Mouse (Mus musculus): ENCODE results near the gene Fastkd1.
"Not testable (repeated sequence)": the region's sequence is repeated elsewhere in the genome, so short reads cannot be mapped to it uniquely, and the experiment has no call there.

The Fastkd1 gene

GRCm38 (mm10) chr2:69712981-69713625 is at the start of gene Fastkd1:
Gene Fastkd1 (minus strand): TSS chr2:69713516.
- in situ Hi-C loops (cut with MboI, MseI) = loop anchor here (5.0 kb wide), 1 partner anchor 66 kb away; the partner anchor contains the start of gene Bbs5

GRCm38 (mm10) chr2:69760980-69761379 is 47.7 kb upstream of the Fastkd1 start:
- in situ Hi-C loops (cut with MboI, MseI) = no loop called here

GRCm38 (mm10) chr2:69745091-69745490 is 31.8 kb upstream of the Fastkd1 start:
- in situ Hi-C loops (cut with MboI, MseI) = no loop called here

GRCm38 (mm10) chr2:69723519-69723825 is 10.2 kb upstream of the Fastkd1 start:
- in situ Hi-C loops (cut with MboI, MseI) = no loop called here

- in situ Hi-C loops (cut with MboI, MseI) = no loop called here
Observed at GRCm38 (mm10) chr2:69722650-69723518, 9.6 kb upstream of the Fastkd1 start.

- in situ Hi-C loops (cut with MboI, MseI) = no loop called here
Observed at GRCm38 (mm10) chr2:69722273-69722649, 8.9 kb upstream of the Fastkd1 start, which contains the start of gene Ppig. Gene Ppig (plus strand): TSS chr2:69722545.

- in situ Hi-C loops (cut with MboI, MseI) = no loop called here
Observed at GRCm38 (mm10) chr2:69719121-69719520, 5.8 kb upstream of the Fastkd1 start.

GRCm38 (mm10) chr2:69716483-69716882 is 3.2 kb upstream of the Fastkd1 start:
- in situ Hi-C loops (cut with MboI, MseI) = no loop called here

GRCm38 (mm10) chr2:69714126-69714525 is 810 bp upstream of the Fastkd1 start:
- in situ Hi-C loops (cut with MboI, MseI) = loop anchor here (5.0 kb wide), 1 partner anchor 67 kb away; the partner anchor contains the start of gene Bbs5

GRCm38 (mm10) chr2:69713626-69714014 is 304 bp upstream of the Fastkd1 start:
- in situ Hi-C loops (cut with MboI, MseI) = loop anchor here (5.0 kb wide), 1 partner anchor 66 kb away; the partner anchor contains the start of gene Bbs5

- in situ Hi-C loops (cut with MboI, MseI) = loop anchor here (5.0 kb wide), 1 partner anchor 65 kb away; the partner anchor contains the start of gene Bbs5
Observed at GRCm38 (mm10) chr2:69712171-69712570, 1.1 kb downstream of the Fastkd1 start.

GRCm38 (mm10) chr2:69700446-69700845 is 12.9 kb downstream of the Fastkd1 start:
- in situ Hi-C loops (cut with MboI, MseI) = no loop called here

GRCm38 (mm10) chr2:69693501-69693900 is 19.8 kb downstream of the Fastkd1 start:
- in situ Hi-C loops (cut with MboI, MseI) = no loop called here

- in situ Hi-C loops (cut with MboI, MseI) = no loop called here
Observed at GRCm38 (mm10) chr2:69690843-69691242, 22.5 kb downstream of the Fastkd1 start.

GRCm38 (mm10) chr2:69690214-69690613 is 23.1 kb downstream of the Fastkd1 start:
- in situ Hi-C loops (cut with MboI, MseI) = no loop called here

- in situ Hi-C loops (cut with MboI, MseI) = no loop called here
Observed at GRCm38 (mm10) chr2:69684488-69684887, 28.8 kb downstream of the Fastkd1 start.

- in situ Hi-C loops (cut with MboI, MseI) = no loop called here
Observed at GRCm38 (mm10) chr2:69683036-69683805, 30.1 kb downstream of the Fastkd1 start.

- in situ Hi-C loops (cut with MboI, MseI) = no loop called here
Observed at GRCm38 (mm10) chr2:69681931-69682330, 31.4 kb downstream of the Fastkd1 start.

GRCm38 (mm10) chr2:69679990-69680389 is 33.3 kb downstream of the Fastkd1 start:
- in situ Hi-C loops (cut with MboI, MseI) = no loop called here

GRCm38 (mm10) chr2:69677215-69677614 is 36.1 kb downstream of the Fastkd1 start:
- in situ Hi-C loops (cut with MboI, MseI) = not testable (repeated sequence)

GRCm38 (mm10) chr2:69676713-69677112 is 36.6 kb downstream of the Fastkd1 start:
- in situ Hi-C loops (cut with MboI, MseI) = no loop called here

GRCm38 (mm10) chr2:69675266-69675665 is 38.0 kb downstream of the Fastkd1 start:
- in situ Hi-C loops (cut with MboI, MseI) = no loop called here
